Mouse (Mus musculus) ES-Bruce4 (cell line): ENCODE results near the gene Nexn.

Experiments used
- CTCF ChIP-seq: IDR thresholded peaks from one replicate; pipeline ENCODE4 v1.8.1; 2011; ENCODE audit warnings: low read depth, low read length
- POLR2A ChIP-seq: IDR thresholded peaks from one replicate; pipeline ENCODE4 v1.8.1; 2011; ENCODE audit warnings: low read length; ENCODE audit not compliant: insufficient read depth

- TF ChIP-seq CTCF (no peak), POLR2A (no peak)
Observed at GRCm38 (mm10) chr3:152271071-152271710, 5.0 kb upstream of the Nexn start.
